Mouse (Mus musculus) lung, embryonic 15.5 days (tissue): Measurements from ENCODE around the gene Hmgb3. TPM values are rescaled to one million over a fixed set of nuclear protein-coding genes. Genes with fewer than 3 reads are reported as not detected.

Experiments
- ATAC-seq: fragments of 200-750 bp; cut with Nextera tagmentation; 2 replicates; pipeline ENCODE4 v1.8.0; 2017; ENCODE audit warnings: moderate number of reproducible peaks, borderline replicate concordance; ENCODE audit not compliant: low FRiP score, low TSS enrichment; ENCODE audit errors: extremely low read depth
- H3K27ac ChIP-seq: fragments of 300-500 bp; sonication (generic); 2 replicates; pipeline ENCODE4 v1.5.1; 2015; ENCODE audit warnings: moderate library complexity, mild to moderate bottlenecking, inconsistent platforms
- H3K27me3 ChIP-seq: fragments of 300-500 bp; sonication (generic); 2 replicates; pipeline ENCODE4 v1.6.1; 2015; ENCODE audit warnings: inconsistent platforms
- H3K36me3 ChIP-seq: fragments of 300-500 bp; sonication (generic); 2 replicates; pipeline ENCODE4 v1.6.1; 2015; ENCODE audit warnings: inconsistent platforms
- H3K4me1 ChIP-seq: fragments of 300-500 bp; sonication (generic); 2 replicates; pipeline ENCODE4 v1.6.1; 2015; ENCODE audit warnings: inconsistent platforms
- H3K4me2 ChIP-seq: fragments of 300-500 bp; sonication (generic); 2 replicates; pipeline ENCODE4 v1.6.1; 2015; ENCODE audit warnings: inconsistent platforms, mild to moderate bottlenecking, moderate library complexity
- H3K4me3 ChIP-seq: fragments of 300-500 bp; sonication (generic); 2 replicates; pipeline ENCODE4 v1.5.1; 2015; ENCODE audit warnings: mild to moderate bottlenecking, inconsistent platforms
- H3K9ac ChIP-seq: fragments of 300-500 bp; sonication (generic); 2 replicates; pipeline ENCODE4 v1.6.1; 2015; ENCODE audit warnings: inconsistent platforms
- H3K9me3 ChIP-seq: fragments of 300-500 bp; sonication (generic); 2 replicates; pipeline ENCODE4 v1.6.1; 2016; ENCODE audit warnings: inconsistent platforms
- WGBS: fragments of 180-500 bp; shearing (Covaris S2); methylation state at CpG from one replicate; pipeline ENCODE4 v1.1.7; 2015; 5-methylcytosine and 5-hydroxymethylcytosine counted together
- polyA plus RNA-seq: library from polyadenylated mRNA; unstranded; fragments of >200 nt; fragmentation: Nextera tagmentation; extraction: Ambion mirVana; gene quantifications from 2 replicates; pipeline ENCODE4 v1.2.1, GENCODE M21; 2015

Hmgb3 gene
- polyA plus RNA-seq, 1 experiment from 2014 or later, result 291 TPM

DNA sequence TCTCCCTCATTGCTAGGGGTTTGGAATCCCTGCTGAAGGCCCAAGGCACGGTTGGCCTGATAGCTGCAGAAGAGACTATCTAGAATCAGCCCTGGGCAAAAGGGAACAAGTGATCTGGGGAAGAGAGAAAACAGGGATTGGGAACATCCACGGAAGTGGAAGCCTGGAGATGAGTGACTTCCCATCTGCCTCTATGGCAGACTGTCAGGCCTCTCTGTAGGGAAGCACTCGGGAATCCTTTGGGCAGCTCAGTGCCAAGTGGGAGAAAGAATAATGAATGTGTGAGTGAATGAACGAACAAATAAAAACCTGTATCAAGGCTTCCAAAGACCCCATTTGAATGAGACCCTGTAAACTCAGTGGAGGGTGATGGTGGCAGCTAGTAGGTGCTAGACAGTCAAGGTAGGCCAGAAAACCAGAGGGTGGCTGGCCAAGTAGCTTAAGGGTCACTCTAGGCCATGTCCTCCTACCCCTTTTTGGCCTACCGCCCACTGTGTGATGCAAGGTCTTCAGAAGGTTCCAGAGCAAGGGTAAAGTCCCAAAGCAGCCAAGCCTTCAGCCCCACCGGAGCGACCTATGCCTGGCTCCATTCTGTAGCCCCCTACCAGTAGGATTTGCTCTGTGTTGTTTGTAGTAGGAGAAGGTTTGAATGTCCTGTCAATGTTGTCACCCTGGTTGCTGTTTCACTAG, 14.8 kb upstream of the Hmgb3 start:
- no peaks in the 10 kb centered on the region for H3K9me3 ChIP-seq
- no peak overlapping the region for H3K4me2 ChIP-seq
- no peaks in the 10 kb centered on the region for H3K27me3 ChIP-seq
- no peak overlapping the region for H3K4me3 ChIP-seq
- ATAC-seq, result no peak
- no peaks in the 10 kb centered on the region for H3K4me1 ChIP-seq
- H3K9ac ChIP-seq, result no peak overlapping the region
- no peak overlapping the region for H3K27ac ChIP-seq
- no peaks in the 10 kb centered on the region for H3K36me3 ChIP-seq
- WGBS, result 71% methylated on average over 7 of the region's 7 CpGs

- Histone ChIP-seq H3K4me2 (no peak overlapping the region), H3K9me3 (no peaks in the 10 kb centered on the region), H3K27ac (no peak overlapping the region), H3K9ac (no peak overlapping the region), H3K36me3 (no peaks in the 10 kb centered on the region), H3K4me3 (no peak overlapping the region), H3K4me1 (no peaks in the 10 kb centered on the region), H3K27me3 (no peaks in the 10 kb centered on the region)
- ATAC-seq, result no peak
- 48% methylated on average over 5 of the region's 5 CpGs for WGBS
Measured at GRCm38 (mm10) chrX:71544731-71545130, 11.0 kb upstream of the Hmgb3 start.

- Histone ChIP-seq H3K4me2 (no peak overlapping the region), H3K9me3 (no peaks in the 10 kb centered on the region), H3K9ac (no peak overlapping the region), H3K36me3 (no peaks in the 10 kb centered on the region), H3K4me3 (no peak overlapping the region), H3K27ac (no peak overlapping the region), H3K27me3 (no peaks in the 10 kb centered on the region), H3K4me1 (no peaks in the 10 kb centered on the region)
- ATAC-seq, result no peak
- 67% methylated on average over 2 of the region's 2 CpGs for WGBS
Measured at GRCm38 (mm10) chrX:71545163-71545562, 10.6 kb upstream of the Hmgb3 start.

DNA sequence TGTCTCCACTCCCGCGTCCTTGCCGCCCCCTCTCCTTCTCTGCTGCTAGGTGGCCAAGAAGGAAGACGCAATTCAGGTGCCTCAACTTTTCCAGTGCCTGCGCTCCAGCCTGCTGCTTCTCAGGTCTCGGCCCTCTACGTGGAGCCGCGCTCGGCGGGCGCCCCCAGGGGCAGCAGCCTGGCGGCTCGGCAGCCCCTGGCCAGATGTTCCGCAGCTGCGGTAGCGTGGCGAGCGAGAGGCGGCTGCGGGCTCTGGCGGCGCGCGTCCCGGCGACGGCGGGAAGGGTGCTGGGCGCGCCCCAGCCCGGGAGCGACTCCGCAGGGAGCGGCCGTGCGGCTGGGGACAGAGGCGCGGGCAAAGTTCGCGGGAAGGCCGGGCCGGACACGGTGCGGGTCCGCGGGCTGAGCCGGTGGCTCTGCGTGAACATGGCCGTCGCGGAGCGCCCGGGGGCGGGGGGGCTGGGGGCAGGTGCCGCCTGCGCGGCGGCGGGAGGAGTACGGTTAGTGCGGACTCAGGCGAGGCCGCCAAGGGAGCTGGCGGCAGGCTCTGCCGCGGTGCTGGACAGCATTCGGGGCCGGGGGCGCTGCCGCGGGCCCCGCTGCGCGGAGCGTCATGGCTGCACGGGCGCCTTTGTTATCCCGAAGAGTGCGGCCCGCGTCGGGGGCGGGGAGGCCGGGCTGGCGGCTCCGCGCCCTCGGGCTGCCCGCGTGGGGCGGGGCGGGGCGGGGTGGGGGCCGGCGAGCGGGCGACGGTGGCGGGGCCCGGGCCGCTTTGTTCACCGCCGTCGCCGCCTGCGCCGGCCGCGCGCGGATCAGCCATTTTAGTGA, 610 bp downstream of the Hmgb3 start:
- WGBS, result 12% methylated on average over 31 of the region's 112 CpGs
- ATAC-seq, result peak; percentile 65
- Histone ChIP-seq H3K4me3 (peak overlapping the region; percentile 71), H3K4me1 (0 out of 2 replicates have a peak, but pooled peaks cover 2% of the 10 kb centered on the region), H3K9ac (peak overlapping the region; percentile 76), H3K36me3 (peaks cover 5% of the 10 kb centered on the region; the same call in 1 of the 2 replicates), H3K27ac (peak overlapping the region; percentile 95), H3K4me2 (peak overlapping the region; percentile 72), H3K27me3 (no peaks in the 10 kb centered on the region), H3K9me3 (no peaks in the 10 kb centered on the region)

- H3K9ac ChIP-seq, result peak overlapping the region; percentile 76
- no peak for ATAC-seq
- no peaks in the 10 kb centered on the region for H3K27me3 ChIP-seq
- 0 out of 2 replicates have a peak, but pooled peaks cover 2% of the 10 kb centered on the region for H3K4me1 ChIP-seq
- 12% methylated on average over 21 of the region's 37 CpGs for WGBS
- H3K4me3 ChIP-seq, result peak overlapping the region; percentile 71
- H3K9me3 ChIP-seq, result no peaks in the 10 kb centered on the region
- H3K27ac ChIP-seq, result peak overlapping the region; percentile 95
- peaks cover 10% of the 10 kb centered on the region; the same call in 1 of the 2 replicates for H3K36me3 ChIP-seq
- peak overlapping the region; percentile 47 for H3K4me2 ChIP-seq
Measured at GRCm38 (mm10) chrX:71556965-71557491, 1.3 kb downstream of the Hmgb3 start.

DNA sequence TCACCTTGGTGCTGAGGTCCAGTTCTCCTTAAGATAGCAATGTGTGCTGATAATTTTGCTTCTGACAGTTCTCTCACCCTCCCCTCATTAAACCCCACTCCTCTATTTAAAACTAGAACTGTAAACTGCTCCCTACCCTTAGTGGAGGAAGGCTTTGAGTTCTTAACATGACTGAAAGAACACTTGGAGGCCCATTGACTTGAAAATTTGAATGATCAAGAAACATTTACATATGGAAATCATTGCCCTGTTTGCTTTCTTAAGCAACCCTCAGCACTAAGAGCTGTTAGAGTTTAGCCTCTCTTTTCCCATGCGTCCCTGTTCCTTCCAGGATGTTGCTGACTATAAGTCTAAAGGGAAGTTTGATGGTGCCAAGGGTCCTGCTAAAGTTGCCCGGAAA, 3.6 kb downstream of the Hmgb3 start:
- H3K9ac ChIP-seq, result no peak overlapping the region
- no peak overlapping the region for H3K4me2 ChIP-seq
- H3K4me1 ChIP-seq, result 0 out of 2 replicates have a peak, but pooled peaks cover 2% of the 10 kb centered on the region
- 90% methylated on average over 2 of the region's 2 CpGs for WGBS
- peaks cover 10% of the 10 kb centered on the region; the same call in 1 of the 2 replicates for H3K36me3 ChIP-seq
- no peak overlapping the region for H3K4me3 ChIP-seq
- no peak overlapping the region for H3K27ac ChIP-seq
- H3K27me3 ChIP-seq, result no peaks in the 10 kb centered on the region
- H3K9me3 ChIP-seq, result no peaks in the 10 kb centered on the region
- ATAC-seq, result no peak

GRCm38 (mm10) chrX:71560796-71561195, 5.1 kb downstream of the Hmgb3 start:
- no peak for ATAC-seq
- Histone ChIP-seq H3K27me3 (no peaks in the 10 kb centered on the region), H3K36me3 (peaks cover 10% of the 10 kb centered on the region; the same call in 1 of the 2 replicates), H3K9me3 (no peaks in the 10 kb centered on the region), H3K4me2 (no peak overlapping the region), H3K27ac (no peak overlapping the region), H3K4me1 (0 out of 2 replicates have a peak, but pooled peaks cover 2% of the 10 kb centered on the region), H3K9ac (no peak overlapping the region), H3K4me3 (no peak overlapping the region)
- 100% methylated on average over 1 of the region's 1 CpGs for WGBS

GRCm38 (mm10) chrX:71573132-71573900, 17.6 kb downstream of the Hmgb3 start:
- H3K27me3 ChIP-seq, result no peaks in the 10 kb centered on the region; the same call in 1 of the 2 replicates
- 65% methylated on average over 3 of the region's 3 CpGs for WGBS
- H3K36me3 ChIP-seq, result no peaks in the 10 kb centered on the region
- H3K27ac ChIP-seq, result no peak overlapping the region
- no peak overlapping the region for H3K4me2 ChIP-seq
- no peak overlapping the region for H3K4me3 ChIP-seq
- ATAC-seq, result no peak
- no peaks in the 10 kb centered on the region for H3K4me1 ChIP-seq
- no peak overlapping the region for H3K9ac ChIP-seq
- H3K9me3 ChIP-seq, result no peaks in the 10 kb centered on the region

GRCm38 (mm10) chrX:71575550-71575949, 19.8 kb downstream of the Hmgb3 start:
- no peaks in the 10 kb centered on the region for H3K36me3 ChIP-seq
- no peaks in the 10 kb centered on the region for H3K4me1 ChIP-seq
- no peak for ATAC-seq
- no peaks in the 10 kb centered on the region for H3K9me3 ChIP-seq
- 32% methylated on average over 2 of the region's 2 CpGs for WGBS
- no peak overlapping the region for H3K9ac ChIP-seq
- no peak overlapping the region for H3K27ac ChIP-seq
- H3K4me2 ChIP-seq, result no peak overlapping the region
- H3K4me3 ChIP-seq, result no peak overlapping the region
- no peaks in the 10 kb centered on the region; the same call in 1 of the 2 replicates for H3K27me3 ChIP-seq

DNA sequence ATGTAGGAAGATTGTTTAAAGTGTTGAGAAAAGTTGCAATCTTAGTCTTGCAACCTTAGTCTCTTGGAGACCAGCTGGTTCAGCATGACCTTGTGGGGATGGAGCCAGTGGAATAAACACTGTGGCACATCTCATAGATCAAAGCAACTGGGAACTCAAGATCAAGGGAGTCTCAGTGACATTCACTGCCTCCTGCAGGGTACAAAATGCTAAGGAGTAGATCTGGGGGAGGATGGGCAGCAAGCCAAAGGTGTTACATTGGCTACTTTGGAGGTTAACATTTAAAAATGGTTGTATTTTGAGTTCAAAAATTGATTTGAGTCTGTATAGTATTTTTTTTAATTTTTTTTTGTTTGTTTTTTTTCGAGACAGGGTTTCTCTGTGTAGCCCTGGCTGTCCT, 33.5 kb downstream of the Hmgb3 start:
- 36% methylated on average over 1 of the region's 1 CpGs for WGBS
- no peak for ATAC-seq
- Histone ChIP-seq H3K9me3 (no peaks in the 10 kb centered on the region), H3K4me1 (no peaks in the 10 kb centered on the region), H3K27me3 (no peaks in the 10 kb centered on the region), H3K4me3 (no peak overlapping the region), H3K27ac (no peak overlapping the region), H3K9ac (no peak overlapping the region), H3K36me3 (no peaks in the 10 kb centered on the region), H3K4me2 (no peak overlapping the region)

GRCm38 (mm10) chrX:71601052-71601611, 45.4 kb downstream of the Hmgb3 start:
- no peak overlapping the region for H3K9ac ChIP-seq

More at GRCm38 (mm10) chrX:71601052-71601611, 45.4 kb downstream of the Hmgb3 start:
- WGBS, result 13% methylated on average over 10 of the region's 25 CpGs
- H3K27me3 ChIP-seq, result no peaks in the 10 kb centered on the region; the same call in 1 of the 2 replicates
- H3K27ac ChIP-seq, result no peak overlapping the region
- peak overlapping the region; percentile 56 for H3K4me2 ChIP-seq
- peak overlapping the region; percentile 25 for H3K4me3 ChIP-seq
- peak; percentile 69; the same call in 1 of the 2 replicates for ATAC-seq
- no peaks in the 10 kb centered on the region for H3K36me3 ChIP-seq
- H3K4me1 ChIP-seq, result no peaks in the 10 kb centered on the region
- H3K9me3 ChIP-seq, result no peaks in the 10 kb centered on the region
